Mouse (Mus musculus) T-cell, adult 2 months (primary cell): Measurements from ENCODE around the gene Smug1.
A peak's percentile ranks its signal among the peaks of the same experiment; 100 is the strongest.

Source experiments
- DNase-seq: peaks from one replicate; pipeline ENCODE4 v3.0.0; 2022; ENCODE audit warnings: low spot score

The Smug1 gene

GRCm38 (mm10) chr15:103167042-103167615 lies at the start of gene Smug1:
Gene Smug1 (minus strand): TSS chr15:103167092.
- no peak for DNase-seq

DNA sequence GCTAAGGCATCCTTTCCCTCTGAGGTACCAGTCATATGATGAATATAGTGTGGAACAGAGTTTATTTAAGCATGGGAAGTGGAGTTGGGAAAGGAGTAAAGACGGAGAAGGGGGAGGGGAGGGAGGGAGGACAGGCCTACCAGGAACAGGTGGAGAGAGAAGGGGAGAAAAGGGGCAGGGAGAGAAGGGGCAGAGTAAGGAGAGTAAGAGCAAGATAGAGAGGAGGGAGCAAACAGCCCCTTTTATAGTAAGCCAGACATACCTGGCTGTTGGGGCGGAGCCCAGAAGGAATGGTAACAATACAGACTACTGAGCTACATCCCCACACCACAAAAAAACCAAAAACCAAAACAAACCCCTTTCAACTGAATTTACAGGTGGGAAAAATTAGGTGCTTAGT lies 49.2 kb upstream of the Smug1 start:
- DNase-seq: no peak

DNA sequence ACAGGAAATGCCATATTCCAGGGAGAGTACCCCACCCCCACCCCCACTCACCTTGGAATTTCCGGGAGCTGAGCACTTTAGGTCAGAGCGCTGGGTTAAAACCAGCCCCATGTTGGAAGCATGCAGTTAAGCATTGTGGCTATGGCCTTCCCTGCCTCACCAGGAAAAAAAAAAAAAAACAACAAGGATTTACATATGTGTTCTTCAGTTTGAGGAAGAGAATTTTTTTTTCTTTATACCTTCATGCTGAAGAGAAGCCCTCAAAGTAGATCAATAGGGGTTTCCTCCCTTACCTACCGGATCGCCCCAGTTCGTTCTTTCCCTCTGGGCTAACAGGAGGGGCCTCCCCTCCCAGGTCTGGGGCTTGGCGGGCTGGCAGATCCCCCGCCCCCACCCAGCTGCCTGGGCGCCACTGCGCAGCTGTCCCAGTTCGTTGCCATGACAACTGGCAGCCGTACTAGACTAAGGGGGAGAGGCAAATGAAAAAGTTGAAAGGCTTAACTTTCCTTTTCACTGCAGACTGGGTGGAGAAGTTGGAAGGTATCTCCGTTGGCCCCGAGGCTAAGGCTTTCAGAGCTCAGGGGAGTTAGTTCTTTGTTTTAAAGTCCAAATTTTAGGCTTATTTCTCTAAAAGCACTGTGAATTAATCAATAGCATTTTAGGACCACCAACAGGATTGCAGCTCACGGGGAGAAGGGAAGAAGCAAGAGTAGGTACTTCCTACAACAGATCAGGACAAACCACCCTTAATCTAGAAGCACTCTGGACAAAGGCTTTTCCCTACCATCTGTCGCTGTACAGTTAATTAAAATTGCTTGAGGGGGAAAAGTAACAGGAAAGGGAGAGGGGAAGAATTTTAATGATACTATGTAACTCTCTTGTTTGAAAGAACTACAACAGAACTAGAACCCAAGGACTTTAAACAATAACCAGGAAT lies 48.3 kb upstream of the Smug1 start:
- peak; percentile 84 for DNase-seq

DNA sequence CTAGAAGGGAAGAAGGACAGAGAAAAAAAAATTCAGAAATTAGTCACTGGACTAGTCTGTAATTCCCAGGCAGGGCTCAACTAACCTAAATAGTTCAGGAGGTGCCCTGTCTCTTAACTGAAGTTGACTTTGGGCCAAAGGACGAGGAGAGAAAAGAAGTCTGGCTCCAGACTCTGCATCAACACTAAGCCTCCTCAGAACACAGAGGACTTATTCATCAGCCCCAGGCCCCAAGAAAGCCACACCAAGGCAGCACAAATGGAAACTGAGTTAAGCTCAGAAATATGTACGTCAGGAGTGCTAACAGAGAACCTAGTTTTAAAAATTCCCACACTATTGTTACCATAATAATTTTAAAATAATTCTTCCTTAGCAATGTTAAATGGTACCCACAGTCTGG lies 47.3 kb upstream of the Smug1 start:
- DNase-seq: no peak

GRCm38 (mm10) chr15:103205156-103205555 lies 38.3 kb upstream of the Smug1 start:
- DNase-seq: no peak

GRCm38 (mm10) chr15:103202088-103202793 lies 35.3 kb upstream of the Smug1 start:
- DNase-seq: no peak

- no peak for DNase-seq
Observed at GRCm38 (mm10) chr15:103197785-103198184, 30.9 kb upstream of the Smug1 start.

- no peak for DNase-seq
Observed at GRCm38 (mm10) chr15:103196835-103197234, 29.9 kb upstream of the Smug1 start.

GRCm38 (mm10) chr15:103193606-103194005 lies 26.7 kb upstream of the Smug1 start:
- no peak for DNase-seq

- no peak for DNase-seq
Observed at GRCm38 (mm10) chr15:103190531-103191462, 23.9 kb upstream of the Smug1 start.

- DNase-seq: no peak
Observed at GRCm38 (mm10) chr15:103190083-103190482, 23.2 kb upstream of the Smug1 start.

DNA sequence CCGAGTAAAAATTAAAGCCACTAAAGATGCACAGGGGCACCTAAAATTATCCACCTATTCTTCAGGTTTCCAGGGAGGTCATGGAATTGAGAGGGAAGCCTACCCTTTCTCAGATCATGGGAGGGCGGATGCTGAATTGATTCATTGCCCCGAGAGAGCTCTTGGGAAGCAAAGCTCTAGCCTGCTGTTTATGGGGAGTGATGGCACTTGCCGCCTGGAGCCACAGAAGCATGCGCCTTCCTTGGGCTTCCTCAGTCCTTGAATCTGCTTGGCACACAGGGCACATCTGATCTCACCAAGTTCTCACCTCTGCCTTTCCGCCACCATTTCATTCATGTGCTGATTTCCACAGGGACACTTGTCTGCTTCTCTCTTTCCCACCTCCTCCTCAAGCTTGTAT lies 20.9 kb upstream of the Smug1 start:
- no peak for DNase-seq

GRCm38 (mm10) chr15:103185462-103186198 lies 18.7 kb upstream of the Smug1 start:
- DNase-seq: no peak

- no peak for DNase-seq
Observed at GRCm38 (mm10) chr15:103183651-103184610, 17.0 kb upstream of the Smug1 start.

- DNase-seq: peak; percentile 52
Observed at GRCm38 (mm10) chr15:103183135-103183534, 16.2 kb upstream of the Smug1 start.

DNA sequence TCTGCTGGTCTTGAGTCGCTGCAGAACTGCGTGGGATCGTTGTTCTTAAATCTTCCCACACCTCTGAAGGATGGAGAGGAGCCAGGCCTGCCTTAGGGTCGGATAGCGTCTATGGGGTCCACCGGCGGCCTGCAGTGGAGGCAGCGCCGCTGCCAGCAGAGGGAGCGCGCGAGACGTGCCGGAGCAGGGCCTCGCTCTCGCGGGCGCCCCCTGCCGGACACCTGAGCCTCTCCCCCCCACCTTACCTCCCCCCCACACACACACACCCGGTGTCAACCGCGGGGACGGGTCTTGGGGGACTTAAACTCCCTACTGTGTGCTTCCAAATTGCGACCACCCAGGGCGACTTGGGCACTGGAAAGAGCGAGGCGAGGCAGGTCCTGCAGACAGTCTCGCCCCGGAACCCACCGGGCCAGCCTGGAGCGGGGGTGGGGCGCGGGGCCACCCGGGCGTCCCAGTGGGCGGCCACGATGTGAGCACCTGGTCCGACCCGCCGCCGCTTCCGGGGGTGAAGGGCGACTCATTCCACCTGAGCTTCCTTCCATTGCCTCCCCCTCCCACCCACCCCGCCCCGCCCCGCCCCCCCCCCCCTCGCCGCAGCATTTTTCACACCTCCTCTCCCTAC lies 15.4 kb upstream of the Smug1 start:
- peak; percentile 78 for DNase-seq

DNA sequence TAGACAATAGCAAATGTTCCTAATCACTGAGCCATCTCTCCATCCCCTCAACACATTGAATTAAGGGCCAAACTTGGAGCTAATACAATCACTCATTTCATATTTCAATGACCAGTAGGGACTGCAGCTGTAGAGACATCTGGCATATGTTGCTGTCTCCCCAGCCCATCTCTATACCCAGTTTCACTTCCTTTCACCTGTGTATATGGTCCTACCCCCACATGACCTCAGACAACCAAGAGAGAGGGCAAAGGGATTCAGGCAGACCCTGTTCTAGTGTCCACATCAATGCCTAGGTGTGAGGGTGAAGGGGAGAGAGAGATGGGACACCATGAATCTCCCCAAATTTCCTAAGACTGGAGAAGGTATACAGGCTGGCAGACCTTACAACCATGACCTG lies 13.5 kb upstream of the Smug1 start:
- DNase-seq: no peak

DNA sequence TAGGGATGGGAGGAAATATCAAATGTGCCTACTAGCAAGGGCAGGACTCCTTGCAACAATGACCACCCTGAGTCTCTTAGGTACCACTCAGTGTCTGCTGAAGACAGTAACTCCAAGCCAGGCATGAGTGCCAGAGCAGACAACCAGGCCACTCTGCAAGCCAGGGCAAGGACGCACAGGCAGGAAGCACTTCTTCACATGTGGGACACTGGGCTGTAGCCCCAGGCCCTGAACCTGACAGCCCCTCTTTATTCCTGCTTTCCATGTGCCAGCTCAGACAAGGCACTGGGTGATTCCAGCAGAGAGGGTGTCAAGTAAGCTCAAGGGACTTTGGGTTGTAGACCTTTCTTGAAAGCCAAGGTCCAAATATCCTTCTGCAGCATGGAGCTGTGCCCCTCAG lies 11.9 kb upstream of the Smug1 start:
- no peak for DNase-seq

GRCm38 (mm10) chr15:103178137-103178536 lies 11.2 kb upstream of the Smug1 start:
- peak; percentile 45 for DNase-seq
